Mouse (Mus musculus): ENCODE results near the gene Ankub1. TPM values are rescaled to one million over a fixed set of nuclear protein-coding genes. Genes with fewer than 3 reads are reported as not detected.
A peak's percentile ranks its signal among the peaks of the same experiment; 100 is the strongest.

Gene Ankub1
- polyA plus RNA-seq, 1 experiment from 2014 or later, result not detected

DNA sequence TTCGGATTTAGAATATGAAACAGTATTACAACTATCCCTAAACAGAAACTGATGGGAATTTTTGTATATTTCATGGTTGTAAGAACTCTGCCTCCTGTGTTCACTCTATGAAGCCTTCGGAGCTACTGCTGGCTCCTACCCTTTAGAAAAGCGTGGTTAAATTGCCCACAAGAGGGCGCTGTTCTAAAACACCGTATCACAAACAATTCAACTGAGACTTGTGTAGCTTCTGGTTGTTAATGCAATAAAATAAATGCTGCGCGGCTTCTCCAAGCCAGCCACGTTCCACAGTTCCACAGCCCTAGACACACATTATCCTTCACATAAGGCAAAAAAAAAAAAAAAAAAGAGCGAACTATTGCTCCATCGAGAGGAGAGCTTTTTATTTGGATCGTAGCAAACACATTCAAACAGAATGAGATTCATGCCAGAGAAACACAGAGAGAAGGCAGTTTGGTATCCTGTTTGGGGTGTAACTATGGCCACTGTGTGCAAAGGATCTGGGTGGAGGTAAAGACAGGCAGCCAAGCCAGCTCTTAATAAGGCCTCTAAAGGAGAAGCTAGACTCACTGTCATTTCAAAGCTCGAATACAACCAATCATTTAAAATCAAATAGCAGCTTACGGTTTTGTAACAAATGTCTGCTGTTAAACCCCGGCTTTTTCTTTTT, 25.4 kb downstream of the Ankub1 start:
- WGBS, result 34% methylated on average over 14 of the region's 14 CpGs
- ATAC-seq (ENCODE audit: low FRiP score, low read depth), result peak; percentile 46; the same call in 1 of the 2 replicates
- Histone ChIP-seq H3K27ac (no peak overlapping the region), H3K36me3 (no peaks in the 10 kb centered on the region), H3K4me3 (no peak overlapping the region), H3K9ac (no peak overlapping the region), H3K9me3 (no peaks in the 10 kb centered on the region), H3K4me2 (replicated peaks) (peak overlapping the region; percentile 40), H3K27me3 (replicated peaks) (no peaks in the 10 kb centered on the region), H3K4me1 (no peaks in the 10 kb centered on the region)

DNA sequence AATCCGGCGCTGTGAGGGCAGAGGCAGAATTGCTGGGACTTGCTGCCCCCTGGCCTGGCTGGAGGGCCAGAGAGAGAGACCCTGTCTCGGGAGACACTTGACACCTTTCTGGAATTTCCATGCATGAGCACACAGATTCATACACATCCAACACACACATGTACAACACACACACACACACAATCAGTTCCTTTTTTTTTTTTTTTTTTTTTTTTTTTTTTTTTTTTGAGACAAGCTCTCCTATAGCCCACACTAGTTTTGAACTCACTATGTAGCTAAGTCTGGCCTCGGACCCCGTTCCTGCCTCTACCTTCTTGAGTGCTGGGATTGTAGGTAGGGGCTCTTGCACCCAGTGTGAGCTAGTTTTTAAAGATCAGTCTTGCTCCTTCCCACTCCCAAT, 26.7 kb downstream of the Ankub1 start:
- Histone ChIP-seq H3K4me1 (no peaks in the 10 kb centered on the region), H3K9ac (no peak overlapping the region), H3K4me2 (replicated peaks) (no peak overlapping the region), H3K27me3 (replicated peaks) (no peaks in the 10 kb centered on the region), H3K9me3 (no peaks in the 10 kb centered on the region), H3K36me3 (no peaks in the 10 kb centered on the region), H3K27ac (no peak overlapping the region), H3K4me3 (no peak overlapping the region)
- 85% methylated on average over 5 of the region's 5 CpGs for WGBS
- no peak for ATAC-seq (ENCODE audit: low FRiP score, low read depth)

DNA sequence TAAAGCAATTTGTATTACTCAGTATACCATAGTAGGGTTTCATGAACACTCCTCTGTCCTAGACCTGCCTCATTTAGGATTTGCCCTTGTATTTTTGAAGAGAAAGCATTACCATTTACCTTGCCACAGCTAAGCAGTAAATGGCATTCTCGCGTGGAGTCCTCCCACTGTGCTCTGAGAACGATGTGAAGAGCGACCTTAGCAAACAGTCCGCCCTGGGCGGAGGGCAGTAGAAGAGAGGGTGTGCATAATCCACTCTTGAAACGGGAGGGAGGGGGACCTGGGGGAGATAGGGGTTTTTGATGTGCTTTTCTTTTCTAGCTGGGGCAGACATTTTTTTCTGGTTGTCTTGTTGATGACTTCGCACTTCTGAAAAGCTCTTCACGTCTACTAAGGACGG, 27.9 kb downstream of the Ankub1 start:
- no peaks in the 10 kb centered on the region for H3K4me1 ChIP-seq
- 78% methylated on average over 10 of the region's 10 CpGs for WGBS
- H3K4me3 ChIP-seq, result no peak overlapping the region
- ATAC-seq (ENCODE audit: low FRiP score, low read depth), result no peak
- no peak overlapping the region for H3K27ac ChIP-seq
- H3K27me3 ChIP-seq (replicated peaks), result no peaks in the 10 kb centered on the region
- no peaks in the 10 kb centered on the region for H3K9me3 ChIP-seq
- H3K4me2 ChIP-seq (replicated peaks), result no peak overlapping the region
- no peak overlapping the region for H3K9ac ChIP-seq
- H3K36me3 ChIP-seq, result no peaks in the 10 kb centered on the region

DNA sequence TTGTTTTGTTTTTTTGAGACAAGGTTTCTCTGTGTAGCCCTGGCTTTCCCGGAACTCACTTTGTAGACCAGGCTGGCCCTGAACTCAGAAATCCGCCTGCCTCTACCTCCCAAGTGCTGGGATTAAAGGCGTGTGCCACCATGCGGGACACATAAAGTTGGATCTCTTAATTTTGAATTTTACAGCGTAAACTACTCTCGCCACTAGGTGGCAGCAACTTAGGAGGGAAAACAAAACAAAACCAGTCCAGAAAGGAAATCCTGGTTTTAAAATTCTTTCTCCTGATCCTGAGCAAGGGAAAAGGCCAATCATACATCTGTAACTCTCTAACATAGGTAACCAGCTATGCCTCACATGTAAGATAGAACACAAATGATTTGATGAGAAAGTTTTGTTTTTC, 28.9 kb downstream of the Ankub1 start:
- H3K4me1 ChIP-seq, result no peaks in the 10 kb centered on the region
- no peaks in the 10 kb centered on the region for H3K9me3 ChIP-seq
- no peak overlapping the region for H3K4me2 ChIP-seq (replicated peaks)

DNA sequence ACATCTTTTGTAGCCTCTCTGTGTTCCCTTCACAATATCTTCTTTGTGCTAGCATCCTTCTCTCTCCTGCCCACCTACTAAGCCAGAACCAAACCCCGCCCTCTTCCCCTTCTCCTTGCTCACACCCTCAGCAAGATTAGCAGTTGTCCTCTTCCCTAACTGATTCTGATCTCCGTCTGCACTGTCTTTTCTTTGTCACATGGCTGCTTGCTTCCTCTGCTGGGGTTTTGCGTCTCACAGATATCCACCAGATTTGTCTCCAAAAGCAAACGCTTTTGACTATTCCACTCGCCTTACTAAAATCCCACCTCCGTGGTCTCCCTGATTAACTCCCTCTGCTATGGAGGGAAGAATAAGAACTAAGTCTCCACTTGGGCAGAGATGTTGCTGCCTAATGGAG, 34.0 kb downstream of the Ankub1 start:
- no peak for ATAC-seq (ENCODE audit: low FRiP score, low read depth)
- no peaks in the 10 kb centered on the region for H3K9me3 ChIP-seq
- WGBS, result 69% methylated on average over 6 of the region's 6 CpGs
- no peaks in the 10 kb centered on the region for H3K4me1 ChIP-seq
- H3K4me3 ChIP-seq, result no peak overlapping the region
- no peak overlapping the region for H3K27ac ChIP-seq
- no peak overlapping the region for H3K9ac ChIP-seq
- no peak overlapping the region for H3K4me2 ChIP-seq (replicated peaks)
- no peaks in the 10 kb centered on the region for H3K27me3 ChIP-seq (replicated peaks)
- H3K36me3 ChIP-seq, result no peaks in the 10 kb centered on the region

More for the DNA sequence above, 28.9 kb downstream of the Ankub1 start:
- no peak overlapping the region for H3K27ac ChIP-seq
- ATAC-seq (ENCODE audit: low FRiP score, low read depth), result 0 out of 2 replicates have a peak, but pooled peaks have one; percentile 33
- WGBS, result 26% methylated on average over 6 of the region's 6 CpGs
- no peak overlapping the region for H3K9ac ChIP-seq
- H3K4me3 ChIP-seq, result no peak overlapping the region
- no peaks in the 10 kb centered on the region for H3K27me3 ChIP-seq (replicated peaks)
- H3K36me3 ChIP-seq, result no peaks in the 10 kb centered on the region

DNA sequence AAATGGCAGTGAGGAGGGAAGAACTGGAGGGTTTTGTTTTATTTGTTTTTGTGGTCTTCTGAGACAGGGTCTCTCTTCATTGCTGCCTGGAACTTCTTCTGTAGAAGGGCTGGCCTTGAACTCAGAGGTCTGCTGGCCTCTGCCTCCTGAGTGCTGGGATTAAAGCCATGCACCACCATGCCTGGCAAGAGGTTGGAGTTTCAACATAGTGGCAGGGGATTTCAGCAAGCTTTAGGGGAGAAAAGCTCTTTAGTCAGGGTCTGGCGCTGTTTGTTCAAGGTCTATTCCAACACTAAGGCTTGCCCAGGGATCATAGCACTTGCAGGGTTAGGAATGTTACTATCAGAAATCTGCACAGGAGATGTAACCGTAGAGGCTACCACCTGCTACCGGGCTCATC, 39.0 kb downstream of the Ankub1 start:
- H3K36me3 ChIP-seq, result no peaks in the 10 kb centered on the region
- WGBS, result 83% methylated on average over 3 of the region's 3 CpGs

DNA sequence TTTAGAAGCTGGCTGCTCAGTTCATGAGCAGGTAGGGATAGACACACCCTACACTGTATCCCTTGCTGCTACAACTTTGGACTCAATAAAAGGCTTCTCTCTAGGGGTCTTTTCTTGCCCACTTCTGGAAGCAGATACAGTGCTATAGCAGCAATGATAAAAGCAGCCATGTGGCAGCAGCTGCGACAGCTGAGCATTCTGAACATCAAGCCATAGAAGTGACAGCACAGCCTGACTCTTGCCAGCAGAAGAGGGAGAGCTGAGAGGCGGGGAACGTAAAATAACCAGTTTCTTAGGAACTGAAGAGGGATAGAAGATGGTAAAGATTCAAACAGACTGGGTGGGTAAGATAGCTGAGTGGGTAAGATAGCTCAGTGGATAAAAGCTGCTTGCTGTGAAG, 40.1 kb downstream of the Ankub1 start:
- Histone ChIP-seq H3K27ac (no peak overlapping the region), H3K4me2 (replicated peaks) (no peak overlapping the region), H3K9ac (no peak overlapping the region), H3K4me1 (peaks cover 6% of the 10 kb centered on the region), H3K27me3 (replicated peaks) (no peaks in the 10 kb centered on the region), H3K9me3 (no peaks in the 10 kb centered on the region), H3K36me3 (peaks cover 3% of the 10 kb centered on the region; the same call in 1 of the 2 replicates), H3K4me3 (no peak overlapping the region)
- no peak for ATAC-seq (ENCODE audit: low FRiP score, low read depth)
- WGBS, result 86% methylated on average over 3 of the region's 3 CpGs

More for the DNA sequence above, 39.0 kb downstream of the Ankub1 start:
- ATAC-seq (ENCODE audit: low FRiP score, low read depth), result no peak
- peaks cover 6% of the 10 kb centered on the region for H3K4me1 ChIP-seq
- H3K4me3 ChIP-seq, result no peak overlapping the region
- no peak overlapping the region for H3K4me2 ChIP-seq (replicated peaks)
- no peaks in the 10 kb centered on the region for H3K9me3 ChIP-seq
- no peak overlapping the region for H3K9ac ChIP-seq
- H3K27ac ChIP-seq, result no peak overlapping the region
- H3K27me3 ChIP-seq (replicated peaks), result no peaks in the 10 kb centered on the region

DNA sequence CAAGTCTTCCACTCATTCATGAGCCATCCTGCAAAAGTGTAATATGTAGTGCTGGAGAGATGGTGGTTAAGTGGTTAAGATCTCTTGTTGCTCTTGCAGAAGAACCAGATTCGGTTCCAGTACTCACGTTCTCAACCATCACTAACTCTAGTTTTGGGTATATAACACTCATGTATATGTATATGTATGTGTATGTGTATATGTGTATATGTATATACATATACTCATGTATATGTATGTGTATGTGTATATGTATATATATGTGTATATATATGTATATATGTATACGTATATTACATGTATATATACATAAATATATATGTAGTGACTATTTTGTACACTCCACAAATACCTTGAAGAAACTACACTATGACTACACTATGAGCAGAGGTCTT, 40.7 kb downstream of the Ankub1 start:
- WGBS, result 77% methylated on average over 3 of the region's 3 CpGs

DNA sequence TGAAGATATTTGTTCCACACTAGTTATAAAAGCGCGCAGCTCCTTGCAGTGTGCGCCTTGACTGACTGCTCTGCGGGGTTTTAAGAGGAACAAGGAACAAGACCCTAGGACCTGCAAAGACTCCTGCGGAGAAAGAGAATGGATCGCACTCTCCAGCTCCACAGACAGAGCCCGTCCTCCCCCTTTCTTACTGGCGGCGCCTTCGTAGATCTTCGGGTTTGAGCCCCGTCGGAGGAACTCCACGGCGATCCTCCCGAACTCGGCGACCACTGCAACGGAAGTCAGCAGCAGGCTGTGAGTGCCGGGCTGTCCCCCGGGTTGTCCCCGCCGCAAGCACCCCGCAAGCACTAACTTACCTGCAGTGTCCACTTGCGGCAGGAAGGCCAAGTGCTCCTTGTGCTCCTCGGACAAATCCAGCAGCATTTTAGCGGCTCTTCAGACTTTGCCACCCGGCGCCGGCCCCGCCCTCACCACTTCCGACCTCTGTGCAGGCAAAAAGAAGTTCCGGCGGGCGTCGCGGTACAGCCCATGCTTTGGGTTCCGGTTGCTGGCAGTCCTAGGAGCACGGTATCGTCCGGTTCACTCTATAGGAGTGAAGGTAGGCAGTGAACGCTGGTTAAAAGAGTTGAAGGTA, 41.3 kb downstream of the Ankub1 start, which contains the start of gene Commd2:
Commd2 (minus strand) TSS at position 485 of the 634 bp plus-strand sequence.
- H3K4me1 ChIP-seq, result peaks cover 6% of the 10 kb centered on the region
- peak within 1 kb of the TSS; percentile 70 for H3K4me3 ChIP-seq
- H3K9ac ChIP-seq, result peak within 1 kb of the TSS; percentile 76
- WGBS, result under 1% methylated on average over 42 of the region's 42 CpGs
- ATAC-seq (ENCODE audit: low FRiP score, low read depth), result peak; percentile 99
- peak within 1 kb of the TSS; percentile 80 for H3K4me2 ChIP-seq (replicated peaks)
- peaks cover 8% of the 10 kb centered on the region for H3K36me3 ChIP-seq
- no peaks in the 10 kb centered on the region for H3K27me3 ChIP-seq (replicated peaks)
- H3K27ac ChIP-seq, result peak within 1 kb of the TSS; percentile 57; the same call in 1 of the 2 replicates
- no peaks in the 10 kb centered on the region for H3K9me3 ChIP-seq

More for the DNA sequence above, 40.7 kb downstream of the Ankub1 start:
- peak; percentile 49 for ATAC-seq (ENCODE audit: low FRiP score, low read depth)
- Histone ChIP-seq H3K36me3 (peaks cover 5% of the 10 kb centered on the region; the same call in 1 of the 2 replicates), H3K4me1 (peaks cover 6% of the 10 kb centered on the region), H3K27me3 (replicated peaks) (no peaks in the 10 kb centered on the region), H3K9ac (peak overlapping the region; percentile 76; the same call in 1 of the 2 replicates), H3K4me3 (peak overlapping the region; percentile 70), H3K4me2 (replicated peaks) (peak overlapping the region; percentile 80), H3K9me3 (no peaks in the 10 kb centered on the region), H3K27ac (no peak overlapping the region)

DNA sequence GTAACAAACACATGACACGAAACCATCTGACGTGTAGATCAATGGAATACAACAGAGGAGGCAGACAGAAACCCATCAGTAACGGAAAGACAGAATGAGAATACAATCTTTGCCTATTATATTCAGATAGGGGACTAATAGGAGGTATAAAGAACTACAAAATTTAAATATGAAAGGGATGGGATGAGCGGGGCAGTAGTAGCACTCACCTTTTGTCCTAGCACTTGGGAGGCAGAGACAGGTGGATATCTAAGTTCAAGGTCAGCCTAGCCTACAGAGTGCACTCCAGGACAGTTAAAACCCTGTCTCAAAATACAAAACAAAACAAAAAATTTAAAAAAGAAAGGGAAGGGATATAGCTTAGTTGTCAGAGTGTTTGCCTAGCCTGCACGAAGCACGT, 49.4 kb downstream of the Ankub1 start:
- no peaks in the 10 kb centered on the region for H3K9me3 ChIP-seq
- H3K4me1 ChIP-seq, result no peaks in the 10 kb centered on the region
- no peak overlapping the region for H3K9ac ChIP-seq
- H3K4me2 ChIP-seq (replicated peaks), result no peak overlapping the region
- no peak for ATAC-seq (ENCODE audit: low FRiP score, low read depth)
- H3K36me3 ChIP-seq, result peaks cover 21% of the 10 kb centered on the region
- no peaks in the 10 kb centered on the region for H3K27me3 ChIP-seq (replicated peaks)
- H3K27ac ChIP-seq, result no peak overlapping the region
- 95% methylated on average over 6 of the region's 6 CpGs for WGBS
- H3K4me3 ChIP-seq, result no peak overlapping the region

DNA sequence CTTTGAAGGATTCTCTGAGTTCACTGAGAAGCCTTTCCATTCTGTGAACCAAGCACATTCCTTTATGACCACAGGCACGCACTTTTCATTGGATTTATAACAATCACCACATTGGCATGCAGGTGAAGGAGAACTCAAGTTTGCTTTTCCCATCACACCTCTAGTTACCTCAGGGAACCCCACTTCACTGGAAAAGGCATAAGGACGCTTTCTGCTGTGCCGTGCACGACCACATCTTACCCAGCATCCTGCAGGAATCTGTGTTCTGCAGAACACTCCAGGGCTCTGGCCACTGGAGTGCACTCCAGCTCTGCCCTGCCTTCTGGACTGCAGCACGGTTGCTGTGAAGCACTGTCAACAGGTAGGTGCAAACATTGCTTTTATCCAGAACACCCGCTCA, 55.0 kb downstream of the Ankub1 start:
- H3K9ac ChIP-seq, result no peak overlapping the region
- no peak for ATAC-seq (ENCODE audit: low FRiP score, low read depth)
- no peak overlapping the region for H3K27ac ChIP-seq
- H3K4me1 ChIP-seq, result no peaks in the 10 kb centered on the region
- H3K9me3 ChIP-seq, result no peaks in the 10 kb centered on the region
- WGBS, result 80% methylated on average over 6 of the region's 6 CpGs
- H3K27me3 ChIP-seq (replicated peaks), result no peaks in the 10 kb centered on the region
- H3K4me2 ChIP-seq (replicated peaks), result no peak overlapping the region
- no peak overlapping the region for H3K4me3 ChIP-seq
- no peaks in the 10 kb centered on the region for H3K36me3 ChIP-seq

DNA sequence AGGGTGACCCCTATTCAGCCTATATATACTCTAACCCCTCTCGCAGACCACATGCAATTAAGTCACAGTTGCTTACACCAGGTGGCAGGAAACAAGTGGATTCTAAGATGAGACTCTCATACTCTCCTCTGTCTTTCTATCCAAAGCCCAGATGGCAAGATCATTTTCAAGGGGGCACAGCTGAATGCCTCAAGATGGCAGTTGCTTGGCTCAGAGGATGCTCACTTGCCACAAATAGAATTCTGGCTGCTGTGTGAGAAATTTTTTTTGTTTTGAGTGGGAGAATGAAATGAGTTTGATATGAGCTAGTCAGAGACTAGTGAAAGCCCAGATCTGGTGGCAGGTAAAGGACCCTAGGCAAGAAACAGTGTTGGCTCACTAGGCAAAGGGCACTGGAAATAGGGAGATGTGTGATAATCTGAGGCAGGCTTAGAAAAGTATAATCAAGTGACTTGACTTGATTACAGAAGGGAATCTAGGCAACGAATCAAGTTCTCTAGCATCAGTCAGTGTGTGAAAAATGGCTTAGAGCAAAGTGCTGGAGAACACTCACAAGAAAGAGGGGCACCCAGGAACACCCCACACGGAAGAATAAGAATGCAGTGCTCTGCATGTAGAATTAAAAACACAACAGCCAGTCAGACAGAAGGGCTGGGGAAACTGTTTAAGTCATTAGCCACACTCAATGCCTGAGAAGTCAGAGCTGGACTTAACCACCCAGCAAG, 57.7 kb downstream of the Ankub1 start:
- no peaks in the 10 kb centered on the region for H3K36me3 ChIP-seq
- no peaks in the 10 kb centered on the region for H3K4me1 ChIP-seq
- no peak overlapping the region for H3K4me2 ChIP-seq (replicated peaks)
- no peak overlapping the region for H3K9ac ChIP-seq
- no peaks in the 10 kb centered on the region for H3K27me3 ChIP-seq (replicated peaks)
- WGBS, result 73% methylated on average over 3 of the region's 3 CpGs
- no peak for ATAC-seq (ENCODE audit: low FRiP score, low read depth)
- H3K4me3 ChIP-seq, result no peak overlapping the region
- no peaks in the 10 kb centered on the region for H3K9me3 ChIP-seq
- no peak overlapping the region for H3K27ac ChIP-seq

Measured in neural tube, embryonic 12.5 days (tissue).